10 mouse cellular contexts compared by ENCODE assay signal in the genomic region with DNA sequence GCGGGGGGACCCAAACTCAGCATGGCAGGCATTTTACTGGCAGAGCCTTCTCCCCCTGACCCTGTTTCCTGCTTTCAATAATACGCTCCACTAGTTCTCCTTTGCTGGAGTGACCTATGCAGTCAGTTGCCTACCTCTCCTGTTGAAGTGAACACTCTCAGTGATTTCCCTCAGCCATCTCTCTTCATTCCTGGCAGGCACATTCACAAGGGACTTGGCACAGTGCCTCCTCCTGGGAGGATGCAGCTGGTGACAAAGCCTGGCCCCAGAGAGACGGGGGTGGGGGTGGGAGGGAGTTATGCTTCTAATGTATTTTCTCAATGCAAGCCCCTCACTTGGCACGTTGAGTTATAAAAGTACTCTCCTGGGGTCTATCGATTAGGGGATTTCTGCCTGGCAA.
A peak's percentile ranks its signal among the peaks of the same experiment; 100 is the strongest.
DNase-seq lines count a peak whose midpoint lies in the region; ATAC-seq lines count a peak whose summit lies in the region.
"Had no signal": no experiment of that assay in that cellular context is flagged by ENCODE, and none has a peak within 500 bp of the region (broad histone marks: within the 10 kb centered on the region; RNA-seq: fewer than 3 reads in every experiment).

No protein-coding gene starts in this region.

- no peak overlapping the region; the same call in 1 of the 2 replicates for H3K9ac ChIP-seq in forebrain, embryonic 14.5 days (ENCODE audit: low read length)
- no peak overlapping the region for H3K9ac ChIP-seq in forebrain, embryonic 11.5 days (ENCODE audit: low read length)
- H3K9ac ChIP-seq: heart, embryonic 15.5 days; stomach, embryonic 15.5 days had no signal

- peak; percentile 83 for ATAC-seq in forebrain, embryonic 14.5 days
- no peak for ATAC-seq in forebrain, embryonic 11.5 days (replicated peaks; ENCODE audit: low FRiP score)

- H3K4me3 ChIP-seq in forebrain, embryonic 14.5 days (ENCODE audit: low read depth, low read length), result no peak overlapping the region
- H3K4me3 ChIP-seq in forebrain, embryonic 11.5 days (ENCODE audit: low read depth, low read length), result no peak overlapping the region
- no peak overlapping the region for H3K4me3 ChIP-seq in limb, embryonic 10.5 days
- H3K4me3 ChIP-seq: heart, embryonic 15.5 days; stomach, embryonic 15.5 days had no signal

- H3K27ac ChIP-seq in forebrain, embryonic 14.5 days (ENCODE audit: low read depth, low read length), result no peak overlapping the region
- no peak overlapping the region for H3K27ac ChIP-seq in forebrain, embryonic 11.5 days (ENCODE audit: low read depth, low read length)
- no peak overlapping the region for H3K27ac ChIP-seq in limb, embryonic 10.5 days
- H3K27ac ChIP-seq: heart, embryonic 15.5 days; stomach, embryonic 15.5 days had no signal

- DNase-seq in forebrain, embryonic 14.5 days (ENCODE audit: low spot score), result peak; percentile 90
- DNase-seq in forebrain, embryonic 11.5 days (ENCODE audit: low spot score), result no peak
- DNase-seq in ovary, postnatal 14 days (ENCODE audit: low spot score), result peak; percentile 11
- DNase-seq in ovary, adult 18-20 months (ENCODE audit: low spot score), result no peak
- DNase-seq in layer of hippocampus, postnatal 10 days (ENCODE audit: low spot score in 2 of 2), result peak; percentile 70 to 81
- peak; percentile 72 for DNase-seq in right cerebral cortex, postnatal 4 days
- no peak for DNase-seq in limb, embryonic 10.5 days (ENCODE audit: low spot score)
- no peak for DNase-seq in embryo, embryonic 11 days

- H3K36me3 ChIP-seq in forebrain, embryonic 14.5 days (ENCODE audit: control insufficient read depth, insufficient read depth, low read length), result no peaks in the 10 kb centered on the region
- H3K36me3 ChIP-seq in forebrain, embryonic 11.5 days (ENCODE audit: control insufficient read depth, insufficient read depth, low read length), result no peaks in the 10 kb centered on the region
- no peaks in the 10 kb centered on the region for H3K36me3 ChIP-seq in limb, embryonic 10.5 days
- H3K36me3 ChIP-seq: heart, embryonic 15.5 days; stomach, embryonic 15.5 days had no signal

- no peaks in the 10 kb centered on the region for H3K9me3 ChIP-seq in forebrain, embryonic 14.5 days (replicated peaks; ENCODE audit: control insufficient read depth, low read length)
- no peaks in the 10 kb centered on the region for H3K9me3 ChIP-seq in forebrain, embryonic 11.5 days (ENCODE audit: control insufficient read depth, low read length)
- no peaks in the 10 kb centered on the region for H3K9me3 ChIP-seq in limb, embryonic 10.5 days (replicated peaks)
- H3K9me3 ChIP-seq: heart, embryonic 15.5 days; stomach, embryonic 15.5 days had no signal

- peaks cover 11% of the 10 kb centered on the region; the same call in 1 of the 2 replicates for H3K4me1 ChIP-seq in forebrain, embryonic 14.5 days (ENCODE audit: control insufficient read depth, insufficient read depth, low read length)
- no peaks in the 10 kb centered on the region for H3K4me1 ChIP-seq in forebrain, embryonic 11.5 days (replicated peaks; ENCODE audit: control insufficient read depth, insufficient read depth, low read length)
- H3K4me1 ChIP-seq in limb, embryonic 10.5 days, result peaks cover 2% of the 10 kb centered on the region; the same call in 1 of the 2 replicates

- 31% methylated on average over 5 of the region's 5 CpGs for WGBS in forebrain, embryonic 14.5 days
- WGBS in forebrain, embryonic 11.5 days, result 72% methylated on average over 5 of the region's 5 CpGs
- 78% methylated on average over 5 of the region's 5 CpGs for WGBS in limb, embryonic 10.5 days

- no peaks in the 10 kb centered on the region for H3K27me3 ChIP-seq in forebrain, embryonic 14.5 days (replicated peaks; ENCODE audit: control insufficient read depth, insufficient read depth, low read length)
- H3K27me3 ChIP-seq in forebrain, embryonic 11.5 days (ENCODE audit: control insufficient read depth, insufficient read depth, low read length), result no peaks in the 10 kb centered on the region
- no peaks in the 10 kb centered on the region for H3K27me3 ChIP-seq in limb, embryonic 10.5 days (ENCODE audit: low read depth, poor library complexity, severe bottlenecking)
- H3K27me3 ChIP-seq: heart, embryonic 15.5 days; stomach, embryonic 15.5 days had no signal

- no peak overlapping the region for H3K4me2 ChIP-seq in forebrain, embryonic 14.5 days (ENCODE audit: low read length)
- H3K4me2 ChIP-seq in forebrain, embryonic 11.5 days (ENCODE audit: low read depth, low read length, severe bottlenecking), result no peak overlapping the region
- H3K4me2 ChIP-seq: heart, embryonic 15.5 days; stomach, embryonic 15.5 days had no signal

Comparison
In these comparisons a context has a peak if more than half of its experiments do, and no peak if none do; other contexts are left out.
1. DNase-seq: peak in forebrain, embryonic 14.5 days (single experiment), ovary, postnatal 14 days (single experiment), layer of hippocampus, postnatal 10 days (2 of 2) and right cerebral cortex, postnatal 4 days (single experiment); none in forebrain, embryonic 11.5 days (single experiment), ovary, adult 18-20 months (single experiment), limb, embryonic 10.5 days (single experiment) and embryo, embryonic 11 days (single experiment).